Mouse (Mus musculus) liver, embryonic 13.5 days (tissue): ENCODE data around the gene Stox2. TPM values are rescaled to one million over a fixed set of nuclear protein-coding genes. Genes with fewer than 3 reads are reported as not detected.

ENCODE experiments used
- ATAC-seq: fragments of 200-750 bp; cut with Nextera tagmentation; 2 replicates; pipeline ENCODE4 v1.8.0; 2017; ENCODE audit warnings: low read depth, mild to moderate bottlenecking, moderate number of reproducible peaks, moderate library complexity
- DNase-seq: peaks from one replicate; pipeline ENCODE4 v3.0.0; 2022
- H3K27ac ChIP-seq: fragments of 300-500 bp; sonication (generic); 2 replicates; pipeline ENCODE4 v1.5.1; 2015; ENCODE audit warnings: moderate library complexity, mild to moderate bottlenecking, inconsistent platforms
- H3K27me3 ChIP-seq: fragments of 300-500 bp; sonication (generic); 2 replicates; pipeline ENCODE4 v1.6.1; 2015; ENCODE audit warnings: mild to moderate bottlenecking, inconsistent platforms
- H3K36me3 ChIP-seq: fragments of 300-500 bp; sonication (generic); 2 replicates; pipeline ENCODE4 v1.6.1; 2015; ENCODE audit warnings: mild to moderate bottlenecking, inconsistent platforms
- H3K4me1 ChIP-seq: fragments of 300-500 bp; sonication (generic); replicated peaks from 2 replicates; pipeline ENCODE4 v1.6.1; 2015; ENCODE audit warnings: inconsistent platforms
- H3K4me2 ChIP-seq: fragments of 300-500 bp; sonication (generic); 2 replicates; pipeline ENCODE4 v1.6.1; 2015; ENCODE audit warnings: inconsistent platforms, mild to moderate bottlenecking, moderate library complexity
- H3K4me3 ChIP-seq: fragments of 300-500 bp; sonication (generic); replicated peaks from 2 replicates; pipeline ENCODE4 v1.5.1; 2015; ENCODE audit warnings: mild to moderate bottlenecking, inconsistent platforms
- H3K9ac ChIP-seq: fragments of 300-500 bp; sonication (generic); 2 replicates; pipeline ENCODE4 v1.6.1; 2015; ENCODE audit warnings: mild to moderate bottlenecking, inconsistent platforms
- H3K9me3 ChIP-seq: fragments of 300-500 bp; sonication (generic); replicated peaks from 2 replicates; pipeline ENCODE4 v1.6.1; 2016; ENCODE audit warnings: inconsistent platforms
- WGBS: fragments of 180-500 bp; shearing (Covaris S2); methylation state at CpG from one replicate; pipeline ENCODE4 v1.1.7; 2015; ENCODE audit not compliant: insufficient replicate concordance; 5-methylcytosine and 5-hydroxymethylcytosine counted together
- polyA plus RNA-seq: library from polyadenylated mRNA; unstranded; fragments of >200 nt; fragmentation: Nextera tagmentation; extraction: Ambion mirVana; gene quantifications from 2 replicates; pipeline ENCODE4 v1.2.1, GENCODE M21; 2015

The Stox2 gene
- polyA plus RNA-seq, 1 experiment from 2014 or later, result 0.46 TPM

DNA sequence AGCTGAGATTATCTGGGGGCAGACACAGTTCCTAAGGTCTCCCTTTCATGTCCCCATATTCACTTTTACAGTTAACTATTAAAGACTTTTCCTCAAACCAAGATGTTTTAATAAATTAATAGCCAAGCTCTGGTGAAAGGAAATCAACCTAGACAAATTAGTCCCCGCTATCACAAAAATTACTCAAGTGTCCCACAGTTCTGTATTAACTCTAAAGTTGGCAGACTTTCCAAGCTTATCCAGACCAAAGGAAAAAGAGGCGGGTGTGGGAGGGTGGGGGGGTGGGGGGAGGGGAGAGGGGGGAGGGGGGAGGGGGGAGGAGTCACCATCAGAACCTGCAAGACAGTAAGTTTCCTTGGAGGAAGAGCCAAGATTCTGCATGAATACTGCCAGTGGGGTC, 41.3 kb downstream of the Stox2 start:
- peaks cover 15% of the 10 kb centered on the region for H3K27me3 ChIP-seq

GRCm38 (mm10) chr8:47392927-47393326, 53.2 kb downstream of the Stox2 start:
- H3K9me3 ChIP-seq, result no peaks in the 10 kb centered on the region
- H3K27me3 ChIP-seq, result no peaks in the 10 kb centered on the region
- no peak overlapping the region for H3K4me2 ChIP-seq
- H3K4me1 ChIP-seq, result no peaks in the 10 kb centered on the region
- ATAC-seq, result no peak
- 64% methylated on average over 7 of the region's 7 CpGs for WGBS
- no peak overlapping the region for H3K4me3 ChIP-seq
- no peak overlapping the region for H3K9ac ChIP-seq
- H3K27ac ChIP-seq, result no peak overlapping the region
- no peaks in the 10 kb centered on the region for H3K36me3 ChIP-seq
- no peak for DNase-seq

More for the DNA sequence above, 41.3 kb downstream of the Stox2 start:
- WGBS, result 77% methylated on average over 2 of the region's 2 CpGs
- no peak for DNase-seq
- no peak overlapping the region for H3K27ac ChIP-seq
- no peak overlapping the region for H3K9ac ChIP-seq
- no peaks in the 10 kb centered on the region for H3K36me3 ChIP-seq
- H3K9me3 ChIP-seq, result no peaks in the 10 kb centered on the region
- no peak for ATAC-seq
- no peak overlapping the region for H3K4me3 ChIP-seq
- H3K4me1 ChIP-seq, result no peaks in the 10 kb centered on the region
- H3K4me2 ChIP-seq, result no peak overlapping the region

DNA sequence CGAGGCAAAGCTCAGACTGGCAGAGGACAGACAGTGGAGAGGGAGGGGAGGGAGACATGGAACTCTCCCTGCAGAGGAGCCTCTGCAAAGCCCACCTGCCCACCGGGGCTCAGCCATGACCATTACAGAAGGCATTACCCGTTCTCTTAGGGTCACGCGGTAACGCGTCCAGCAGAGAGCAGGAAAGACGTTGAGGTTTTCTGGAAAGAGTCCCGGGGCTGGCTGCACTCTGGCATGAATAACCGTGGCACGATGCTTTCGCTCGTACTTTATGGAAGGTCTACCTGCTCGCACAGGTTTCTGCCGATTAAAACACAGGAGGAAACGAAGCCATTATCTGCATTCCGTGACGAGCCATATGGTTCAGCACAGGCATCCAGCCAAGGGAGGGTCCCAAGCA, 53.9 kb downstream of the Stox2 start:
- Histone ChIP-seq H3K9ac (no peak overlapping the region), H3K9me3 (no peaks in the 10 kb centered on the region), H3K27me3 (no peaks in the 10 kb centered on the region), H3K4me3 (no peak overlapping the region), H3K36me3 (no peaks in the 10 kb centered on the region), H3K4me1 (no peaks in the 10 kb centered on the region), H3K4me2 (no peak overlapping the region), H3K27ac (no peak overlapping the region)
- ATAC-seq (no peak), DNase-seq (no peak)
- WGBS, result 79% methylated on average over 18 of the region's 18 CpGs

DNA sequence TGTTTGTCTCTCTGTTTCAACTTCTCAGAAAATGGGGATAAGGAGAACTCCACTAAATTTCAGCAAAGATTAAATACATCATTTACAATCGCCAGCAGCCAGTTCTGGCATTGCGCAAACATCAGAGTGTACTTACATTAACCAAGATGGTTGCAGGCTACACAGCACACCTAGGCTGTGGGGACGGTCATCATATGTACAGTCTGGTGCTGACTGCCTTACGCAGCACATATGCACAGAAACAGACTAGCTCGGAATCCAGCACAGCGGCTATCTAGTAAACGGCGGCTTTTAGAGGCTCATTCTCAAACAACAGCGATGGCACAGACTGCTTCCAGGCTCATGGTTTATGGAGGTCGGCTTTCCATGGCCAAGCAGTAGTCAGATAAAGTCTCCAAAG, 54.3 kb downstream of the Stox2 start:
- Histone ChIP-seq H3K27me3 (no peaks in the 10 kb centered on the region), H3K4me1 (no peaks in the 10 kb centered on the region), H3K4me2 (no peak overlapping the region), H3K36me3 (no peaks in the 10 kb centered on the region), H3K27ac (no peak overlapping the region), H3K9ac (no peak overlapping the region), H3K9me3 (no peaks in the 10 kb centered on the region), H3K4me3 (no peak overlapping the region)
- 84% methylated on average over 10 of the region's 10 CpGs for WGBS
- ATAC-seq, result no peak
- DNase-seq, result no peak

- no peaks in the 10 kb centered on the region for H3K9me3 ChIP-seq
- H3K4me1 ChIP-seq, result no peaks in the 10 kb centered on the region
- DNase-seq (no peak), ATAC-seq (no peak)
- H3K27ac ChIP-seq, result no peak overlapping the region
- no peak overlapping the region for H3K4me3 ChIP-seq
- H3K36me3 ChIP-seq, result no peaks in the 10 kb centered on the region
- H3K9ac ChIP-seq, result no peak overlapping the region
- no peaks in the 10 kb centered on the region for H3K27me3 ChIP-seq
- H3K4me2 ChIP-seq, result no peak overlapping the region
- WGBS, result 63% methylated on average over 3 of the region's 3 CpGs
Measured at GRCm38 (mm10) chr8:47389430-47389829, 56.7 kb downstream of the Stox2 start.

DNA sequence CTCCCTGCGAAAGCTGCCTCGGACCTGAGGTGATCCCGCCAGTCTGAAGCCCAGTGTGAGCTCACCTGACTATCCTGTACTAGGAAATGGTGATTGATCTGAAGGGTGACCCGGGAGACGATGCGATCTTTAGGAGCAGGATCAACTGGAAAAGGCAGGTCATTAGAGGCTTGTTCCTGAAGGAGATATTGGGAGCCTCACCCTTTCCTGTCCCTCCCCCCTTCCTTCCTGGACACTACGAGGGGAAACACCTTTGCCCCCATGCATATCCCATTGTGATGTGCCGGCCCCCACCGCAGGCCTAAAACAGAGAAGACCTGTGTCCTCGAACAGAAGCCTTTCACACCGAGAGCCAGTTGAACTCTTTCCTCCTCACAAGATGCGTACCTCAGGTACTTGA, 58.0 kb downstream of the Stox2 start:
- no peaks in the 10 kb centered on the region for H3K36me3 ChIP-seq
- H3K4me1 ChIP-seq, result no peaks in the 10 kb centered on the region
- no peak for DNase-seq
- no peak overlapping the region for H3K4me2 ChIP-seq
- no peak overlapping the region for H3K4me3 ChIP-seq
- H3K27me3 ChIP-seq, result no peaks in the 10 kb centered on the region
- ATAC-seq, result no peak
- H3K9ac ChIP-seq, result no peak overlapping the region
- no peaks in the 10 kb centered on the region for H3K9me3 ChIP-seq
- no peak overlapping the region for H3K27ac ChIP-seq
- WGBS, result 57% methylated on average over 12 of the region's 12 CpGs

- ATAC-seq (no peak), DNase-seq (no peak)
- H3K4me1 ChIP-seq, result no peaks in the 10 kb centered on the region
- no peaks in the 10 kb centered on the region for H3K27me3 ChIP-seq
- no peaks in the 10 kb centered on the region for H3K36me3 ChIP-seq
- no peaks in the 10 kb centered on the region for H3K9me3 ChIP-seq
- WGBS, result 56% methylated on average over 1 of the region's 1 CpGs
- no peak overlapping the region for H3K9ac ChIP-seq
- H3K4me3 ChIP-seq, result no peak overlapping the region
- H3K27ac ChIP-seq, result no peak overlapping the region
- H3K4me2 ChIP-seq, result no peak overlapping the region
Measured at GRCm38 (mm10) chr8:47385810-47386209, 60.4 kb downstream of the Stox2 start.

GRCm38 (mm10) chr8:47384151-47384550, 62.0 kb downstream of the Stox2 start:
- no peak for DNase-seq
- Histone ChIP-seq H3K4me1 (no peaks in the 10 kb centered on the region), H3K9me3 (no peaks in the 10 kb centered on the region), H3K4me3 (no peak overlapping the region), H3K4me2 (no peak overlapping the region), H3K27ac (no peak overlapping the region), H3K27me3 (no peaks in the 10 kb centered on the region), H3K9ac (no peak overlapping the region), H3K36me3 (no peaks in the 10 kb centered on the region)
- ATAC-seq, result no peak
- 80% methylated on average over 5 of the region's 5 CpGs for WGBS

DNA sequence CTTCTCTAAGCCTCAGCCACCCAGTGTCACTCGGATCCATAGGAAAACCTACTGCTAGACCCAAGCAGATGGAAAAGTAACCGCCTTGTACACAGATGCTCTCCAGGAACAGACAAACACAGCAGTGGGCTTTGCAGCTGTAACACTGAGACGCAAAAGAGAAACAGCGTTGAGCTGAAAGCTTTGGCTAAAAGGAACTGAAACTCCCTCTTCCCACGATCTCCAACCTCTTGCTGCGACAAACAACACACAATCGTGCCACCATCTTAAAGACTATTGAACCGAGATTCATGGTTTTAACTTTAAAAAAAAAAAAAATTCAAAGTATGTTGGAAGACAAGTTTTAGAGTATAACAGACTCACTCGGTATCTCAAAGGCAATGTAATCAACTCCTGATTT, 62.5 kb downstream of the Stox2 start:
- no peak overlapping the region for H3K9ac ChIP-seq

DNA sequence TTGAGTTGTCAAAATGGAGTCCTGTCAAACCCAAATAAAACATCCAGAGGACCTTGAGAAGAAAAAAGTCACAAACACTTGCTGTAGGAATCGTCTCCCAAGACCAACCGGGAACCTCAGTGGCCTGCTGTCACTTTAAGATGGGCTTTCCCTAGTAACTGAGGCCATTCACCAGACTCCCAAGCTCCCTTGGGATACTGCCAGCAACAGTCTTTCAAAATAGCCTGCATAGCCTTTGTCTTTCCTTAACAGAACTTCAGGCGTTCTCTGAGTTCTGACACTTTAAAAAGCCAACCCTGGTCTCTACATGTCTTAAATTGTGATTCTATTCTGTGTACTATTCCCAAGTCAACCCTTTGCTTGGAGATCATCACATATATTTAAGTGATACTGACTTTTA, 64.9 kb downstream of the Stox2 start:
- Histone ChIP-seq H3K4me2 (no peak overlapping the region), H3K4me3 (no peak overlapping the region), H3K9me3 (no peaks in the 10 kb centered on the region), H3K36me3 (no peaks in the 10 kb centered on the region), H3K9ac (no peak overlapping the region), H3K27me3 (no peaks in the 10 kb centered on the region), H3K4me1 (no peaks in the 10 kb centered on the region), H3K27ac (no peak overlapping the region)
- 69% methylated on average over 3 of the region's 3 CpGs for WGBS
- no peak for ATAC-seq
- DNase-seq, result no peak

More for the DNA sequence above, 62.5 kb downstream of the Stox2 start:
- Histone ChIP-seq H3K4me3 (no peak overlapping the region), H3K27ac (no peak overlapping the region), H3K4me2 (no peak overlapping the region), H3K9me3 (no peaks in the 10 kb centered on the region), H3K27me3 (no peaks in the 10 kb centered on the region), H3K36me3 (no peaks in the 10 kb centered on the region), H3K4me1 (no peaks in the 10 kb centered on the region)
- ATAC-seq, result no peak
- no peak for DNase-seq
- 68% methylated on average over 9 of the region's 9 CpGs for WGBS

- H3K27me3 ChIP-seq, result no peaks in the 10 kb centered on the region
- WGBS, result 66% methylated on average over 6 of the region's 6 CpGs
- no peak for ATAC-seq
Measured at GRCm38 (mm10) chr8:47380725-47381124, 65.4 kb downstream of the Stox2 start.

DNA sequence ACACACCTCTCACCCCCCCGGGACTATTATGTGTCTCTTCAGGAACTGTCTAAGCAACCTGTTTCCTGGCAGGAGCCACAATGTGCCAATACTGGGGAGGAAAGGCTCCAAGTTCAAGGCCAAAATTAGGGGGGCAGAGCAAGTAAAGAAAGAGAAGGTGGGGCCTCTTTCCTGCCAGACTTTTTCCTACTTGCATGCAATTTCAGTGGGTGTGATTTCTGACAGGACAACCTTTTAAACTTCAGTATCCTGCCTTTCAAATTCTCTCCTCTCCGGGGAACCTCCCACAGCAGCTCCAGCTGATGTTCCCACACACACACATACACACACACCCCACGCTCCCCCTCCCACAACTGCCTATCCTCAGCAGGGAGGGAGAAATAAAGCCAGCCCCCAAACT, 66.1 kb downstream of the Stox2 start:
- H3K9me3 ChIP-seq, result no peaks in the 10 kb centered on the region
- ATAC-seq (no peak), DNase-seq (no peak)
- H3K27me3 ChIP-seq, result no peaks in the 10 kb centered on the region
- no peaks in the 10 kb centered on the region for H3K4me1 ChIP-seq
- no peak overlapping the region for H3K27ac ChIP-seq
- H3K4me2 ChIP-seq, result no peak overlapping the region
- no peaks in the 10 kb centered on the region for H3K36me3 ChIP-seq
- H3K9ac ChIP-seq, result no peak overlapping the region
- WGBS, result 33% methylated on average over 3 of the region's 3 CpGs
- no peak overlapping the region for H3K4me3 ChIP-seq

More at GRCm38 (mm10) chr8:47380725-47381124, 65.4 kb downstream of the Stox2 start:
- Histone ChIP-seq H3K36me3 (no peaks in the 10 kb centered on the region), H3K4me2 (no peak overlapping the region), H3K27ac (no peak overlapping the region), H3K4me1 (no peaks in the 10 kb centered on the region), H3K9ac (no peak overlapping the region), H3K9me3 (no peaks in the 10 kb centered on the region), H3K4me3 (no peak overlapping the region)
- DNase-seq, result no peak
